Mouse (Mus musculus) left cerebral cortex, adult 8-10 months (tissue): Measurements from ENCODE around the gene Hnrnpab. TPM values are rescaled to one million over a fixed set of nuclear protein-coding genes. Genes with fewer than 3 reads are reported as not detected.
A peak's percentile ranks its signal among the peaks of the same experiment; 100 is the strongest.

Experiments used
- DNase-seq, 2 experiments: peaks; one replicate each; pipeline ENCODE4 v3.0.0; 2022; ENCODE audit warnings: low spot score in 2 of 2
- total RNA-seq, 4 experiments: library from RNA; stranded (reverse); gene quantifications; 2 replicates each; pipeline ENCODE4 v1.2.4; 2022

The Hnrnpab gene
- total RNA-seq, 4 experiments from 2014 or later = 113 to 139 (median 126) TPM

DNA sequence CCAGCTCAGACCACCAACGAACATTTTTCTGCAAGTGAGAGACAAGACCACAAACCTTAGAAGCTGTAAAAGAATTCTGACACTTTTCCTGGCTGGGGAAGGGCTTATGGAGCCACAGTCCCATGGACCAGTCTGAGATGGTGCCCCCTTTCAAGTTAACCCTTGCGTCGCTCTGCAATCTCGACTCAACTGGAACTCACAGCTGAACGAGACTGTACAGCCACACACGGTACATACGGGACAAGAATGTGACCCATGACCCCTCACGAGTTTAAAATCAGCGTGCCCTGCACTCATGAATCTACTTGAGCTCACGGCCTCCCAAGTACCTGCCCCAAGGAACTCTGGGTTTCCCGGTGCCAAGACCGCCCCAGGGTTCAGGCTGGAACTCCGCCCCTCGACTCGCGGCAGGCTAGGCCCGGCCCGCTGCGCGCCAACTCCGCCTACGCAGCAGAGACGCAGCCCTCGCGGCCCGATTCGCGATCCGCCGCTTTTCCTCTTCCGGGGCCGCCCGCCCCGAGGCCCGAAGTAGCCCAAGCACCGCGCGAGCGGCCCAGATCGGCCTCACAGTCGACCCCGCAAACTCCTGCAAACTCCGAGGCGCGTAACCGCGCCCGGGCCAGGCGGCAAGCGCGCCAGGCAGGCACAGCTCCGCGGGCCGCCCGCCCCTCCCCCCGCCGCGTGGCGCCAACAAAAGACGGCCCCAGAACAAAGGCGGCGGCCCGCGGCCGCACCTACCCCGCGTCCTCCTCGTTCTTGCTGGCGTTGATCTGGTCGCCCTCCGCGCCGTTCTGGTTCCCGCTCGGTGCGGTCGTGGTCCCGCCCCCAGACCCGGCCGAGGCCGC lies 823 bp downstream of the Hnrnpab start:
- DNase-seq = peak in 1 of 2 experiments; percentile 66

DNA sequence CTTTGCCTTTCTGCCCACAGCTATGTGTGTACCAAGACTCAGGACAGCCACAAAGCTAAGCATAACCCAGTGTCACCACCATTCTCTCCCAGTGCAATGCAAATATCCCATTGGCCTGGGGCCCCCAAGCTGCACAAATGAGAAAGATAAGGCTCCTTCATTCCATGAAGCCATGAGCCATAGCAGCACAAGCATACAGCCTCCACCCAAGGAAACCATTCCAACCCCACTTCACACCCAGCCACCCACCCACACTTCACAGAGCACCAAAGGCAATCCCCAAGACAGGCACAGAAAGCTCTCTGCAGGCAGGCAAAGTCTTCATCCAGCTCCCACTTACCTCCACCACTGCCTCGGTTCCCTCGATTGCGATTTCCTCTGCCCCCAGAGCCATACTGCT lies 4.4 kb downstream of the Hnrnpab start:
- no peak for DNase-seq

DNA sequence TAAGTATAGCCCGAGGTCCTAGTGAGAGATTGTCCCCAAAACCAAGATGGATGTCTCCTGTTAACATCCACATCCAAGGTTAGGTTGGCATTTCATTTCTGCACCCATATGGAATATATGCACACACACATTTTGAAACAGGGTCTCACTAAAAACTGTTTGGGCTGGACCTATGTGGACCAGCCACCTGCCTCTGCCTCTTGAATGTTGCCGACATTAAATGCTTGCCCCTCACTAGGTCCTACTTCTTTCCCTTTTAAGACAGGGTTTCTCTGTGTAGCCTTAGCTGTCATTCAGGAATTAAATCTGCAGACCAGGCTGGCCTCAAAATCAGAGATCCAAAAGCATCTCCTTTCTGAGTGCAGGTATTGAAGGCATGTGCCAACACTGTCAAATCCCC lies 9.1 kb downstream of the Hnrnpab start:
- DNase-seq = no peak

DNA sequence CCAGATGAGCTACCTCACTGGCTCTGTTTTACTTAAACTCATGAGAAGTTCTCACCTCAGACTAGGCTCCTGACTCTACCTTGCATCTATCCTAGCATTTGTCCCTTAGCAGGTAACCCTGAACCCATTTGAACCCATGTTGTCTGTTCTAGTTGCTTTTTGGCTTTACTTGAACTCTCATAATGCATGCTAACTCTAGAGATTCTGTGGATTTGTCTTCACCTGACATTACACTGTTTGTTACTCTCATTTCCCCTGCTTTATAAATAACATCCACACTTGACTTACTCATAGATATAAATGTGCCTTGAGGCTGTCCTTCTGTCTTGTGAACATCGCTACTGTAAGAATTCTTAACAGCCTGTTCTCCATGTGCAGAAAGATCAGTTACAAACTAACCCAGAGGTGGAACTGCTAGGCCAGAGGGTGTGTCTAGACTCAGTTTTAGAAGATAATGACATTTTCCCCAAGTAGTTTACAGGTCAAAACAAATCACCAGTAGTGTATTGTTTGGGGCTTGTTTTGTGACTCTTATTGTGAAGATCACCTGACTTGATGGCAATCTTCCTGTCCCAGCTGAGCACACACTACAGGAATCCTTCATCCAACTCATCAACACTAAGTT lies 11.1 kb downstream of the Hnrnpab start:
- no peak for DNase-seq

DNA sequence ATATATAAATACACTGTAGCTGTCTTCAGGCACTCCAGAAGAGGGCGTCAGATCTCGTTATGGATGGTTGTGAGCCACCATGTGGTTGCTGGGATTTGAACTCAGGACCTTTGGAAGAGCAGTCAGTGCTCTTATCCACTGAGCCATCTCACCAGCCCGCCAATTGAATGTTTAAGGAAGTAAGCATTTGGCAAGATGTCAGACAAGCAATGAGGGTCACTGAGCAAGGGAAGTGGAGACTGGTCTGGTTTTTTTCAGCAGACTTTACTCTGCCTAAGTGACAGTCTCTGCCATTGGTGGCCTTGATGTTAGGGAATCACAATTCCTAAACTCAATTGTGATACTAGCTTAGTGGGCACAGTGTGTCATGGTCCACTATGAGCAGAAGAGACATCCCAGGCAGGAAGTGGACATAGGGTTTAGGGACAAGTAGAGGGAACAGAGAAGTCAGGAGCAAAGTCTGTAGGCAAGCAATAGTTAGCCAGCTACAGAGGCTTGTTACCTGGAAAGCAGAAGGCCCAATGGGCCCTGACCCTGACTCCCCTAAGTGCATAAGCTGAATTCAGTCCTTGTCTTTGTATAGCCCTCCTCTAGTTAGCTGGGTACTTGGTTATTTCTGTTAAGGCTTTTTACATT lies 11.8 kb downstream of the Hnrnpab start:
- no peak for DNase-seq

DNA sequence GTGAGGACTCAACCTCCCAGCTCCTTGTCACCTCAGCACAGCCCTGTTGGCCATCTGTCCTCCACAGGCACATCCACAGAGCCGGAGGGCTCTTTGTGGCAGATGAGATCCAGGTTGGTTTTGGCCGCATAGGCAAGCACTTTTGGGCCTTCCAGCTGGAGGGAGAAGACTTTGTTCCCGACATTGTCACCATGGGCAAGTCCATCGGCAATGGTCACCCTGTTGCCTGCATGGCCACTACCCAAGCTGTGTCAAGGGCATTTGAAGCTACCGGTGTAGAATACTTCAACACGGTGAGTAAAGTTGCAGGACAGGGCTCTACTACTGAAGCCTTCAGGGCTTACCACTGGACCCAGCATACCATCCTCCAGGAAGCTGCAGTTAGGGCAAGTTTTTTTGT lies 12.8 kb downstream of the Hnrnpab start:
- DNase-seq = no peak

DNA sequence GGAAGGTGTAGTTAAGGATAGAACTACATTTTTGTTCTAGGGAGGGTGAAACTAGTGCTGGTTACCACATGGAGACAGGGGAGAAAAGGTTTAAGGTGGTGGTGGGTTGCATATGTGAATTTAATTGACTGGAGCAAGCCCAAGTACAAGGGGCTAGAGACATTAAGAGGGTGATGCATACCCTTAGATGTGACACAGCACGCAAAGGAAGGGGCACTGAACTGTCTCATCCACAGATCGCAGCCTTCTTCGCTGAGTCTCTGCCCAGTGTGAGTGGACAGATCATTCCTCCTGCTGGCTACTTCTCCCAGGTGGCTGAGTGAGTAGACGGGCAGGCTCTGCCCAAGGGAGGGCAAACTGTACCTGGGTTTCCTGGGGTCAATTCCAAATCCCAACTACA lies 13.3 kb downstream of the Hnrnpab start:
- DNase-seq = no peak

DNA sequence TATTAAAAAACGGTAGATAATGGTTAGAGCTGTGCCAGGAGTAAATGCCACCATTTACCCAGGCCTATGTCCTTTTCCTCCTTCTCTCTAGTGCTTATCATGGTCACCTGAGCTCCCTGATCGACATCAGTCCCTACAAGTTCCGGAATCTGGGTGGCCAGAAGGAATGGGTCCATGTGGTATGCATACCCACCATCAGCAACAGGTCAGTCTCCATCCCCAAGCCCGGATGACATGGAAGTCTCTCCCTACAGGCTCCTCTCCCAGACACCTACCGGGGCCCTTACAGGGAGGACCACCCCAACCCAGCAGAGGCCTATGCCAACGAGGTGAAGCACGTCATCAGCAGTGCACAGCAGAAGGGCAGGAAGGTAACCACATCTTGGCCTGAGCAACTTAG lies 14.7 kb downstream of the Hnrnpab start:
- no peak for DNase-seq

DNA sequence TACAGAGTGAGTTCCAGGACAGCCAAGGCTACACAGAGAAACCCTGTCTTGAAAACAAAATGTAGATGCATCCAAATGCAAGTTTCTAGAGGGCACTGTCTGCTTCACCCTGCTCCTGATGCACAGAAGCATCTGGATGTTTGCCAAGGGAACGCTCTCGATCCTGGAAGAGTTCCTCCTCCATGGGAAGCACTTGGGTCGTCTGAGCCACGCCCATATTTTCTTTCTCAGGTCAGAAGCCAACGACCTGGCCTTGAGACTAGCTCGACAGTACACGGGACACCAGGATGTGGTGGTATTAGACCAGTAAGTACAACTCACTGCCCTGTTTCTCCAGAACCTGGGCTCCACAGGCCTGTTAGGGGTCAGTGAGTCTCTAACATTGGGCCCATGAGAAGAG lies 15.5 kb downstream of the Hnrnpab start:
- no peak for DNase-seq

DNA sequence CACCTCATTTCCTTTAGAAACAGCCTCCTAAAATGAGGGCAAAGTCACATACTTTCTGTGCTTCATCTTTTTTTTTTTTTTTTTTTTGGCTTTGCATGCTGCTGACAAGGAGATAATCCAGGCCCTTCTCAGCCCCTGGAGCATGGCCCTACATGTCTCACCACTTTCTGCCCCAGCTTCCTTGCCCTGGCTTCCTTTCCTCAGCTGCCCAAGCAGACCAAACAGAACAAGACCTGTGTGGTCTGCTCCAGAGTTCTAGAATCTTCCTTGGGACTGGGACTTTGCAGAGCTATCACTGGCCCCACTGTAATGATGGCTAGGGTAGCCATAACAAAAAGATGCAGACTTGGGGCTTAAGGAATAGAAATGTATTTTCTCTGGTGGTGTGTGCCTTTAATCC lies 16.6 kb downstream of the Hnrnpab start:
- no peak for DNase-seq

DNA sequence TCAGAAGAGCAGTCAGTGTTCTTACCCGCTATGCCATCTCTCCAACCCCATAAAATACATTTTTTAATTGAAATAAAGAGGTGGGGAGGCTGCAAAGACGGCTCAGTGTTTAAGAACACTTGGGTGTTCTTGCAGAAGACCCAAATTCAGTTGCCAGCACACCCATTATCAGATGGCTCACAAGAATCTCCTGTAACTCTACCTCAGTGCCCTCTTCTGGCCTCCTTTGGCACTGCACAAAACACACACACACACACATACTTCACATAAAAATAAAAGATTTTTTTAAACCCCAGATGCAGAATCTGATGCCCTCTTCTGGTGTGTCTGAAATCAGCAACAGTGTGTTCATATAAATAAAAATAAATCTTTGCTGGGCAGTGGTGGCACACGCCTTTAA lies 17.8 kb downstream of the Hnrnpab start:
- no peak for DNase-seq

DNA sequence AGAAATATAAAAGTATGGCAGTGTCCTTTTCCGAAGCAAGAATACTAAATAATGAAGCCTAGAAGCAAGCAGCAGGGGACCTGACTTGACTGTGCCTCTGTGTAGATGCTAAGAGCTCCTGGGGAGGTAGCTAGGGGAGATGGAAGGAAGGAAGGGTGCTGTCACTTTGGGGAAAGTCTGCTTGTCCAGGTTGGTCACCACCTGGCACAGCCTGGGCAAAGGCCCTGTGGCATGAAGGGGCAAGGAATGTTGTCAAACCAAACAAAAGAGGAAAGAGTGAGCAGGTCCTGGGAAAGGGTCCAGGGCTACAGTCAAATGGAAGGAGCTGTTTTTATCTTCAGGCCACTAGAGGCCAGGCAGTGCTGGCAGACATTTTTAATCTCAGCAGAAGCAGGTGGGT lies 19.6 kb downstream of the Hnrnpab start:
- DNase-seq = no peak

DNA sequence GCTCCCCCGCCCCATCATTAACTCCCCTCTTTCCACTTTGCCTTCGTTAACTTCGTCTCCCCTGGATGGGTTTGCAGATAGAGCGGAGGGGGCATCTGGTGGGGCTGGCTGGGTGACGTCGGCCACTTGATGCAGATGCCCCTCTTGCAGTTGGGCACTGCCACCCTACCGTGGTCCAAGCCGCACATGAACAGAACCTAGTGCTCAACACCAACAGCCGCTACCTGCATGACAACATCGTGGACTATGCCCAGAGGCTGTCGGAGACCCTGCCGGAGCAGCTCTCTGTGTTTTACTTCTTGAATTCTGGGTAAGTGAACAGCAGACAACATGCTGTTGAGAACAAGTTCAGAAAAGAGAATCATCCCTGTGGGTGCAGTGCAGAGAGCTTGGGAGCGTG lies 20.2 kb downstream of the Hnrnpab start:
- no peak for DNase-seq

DNA sequence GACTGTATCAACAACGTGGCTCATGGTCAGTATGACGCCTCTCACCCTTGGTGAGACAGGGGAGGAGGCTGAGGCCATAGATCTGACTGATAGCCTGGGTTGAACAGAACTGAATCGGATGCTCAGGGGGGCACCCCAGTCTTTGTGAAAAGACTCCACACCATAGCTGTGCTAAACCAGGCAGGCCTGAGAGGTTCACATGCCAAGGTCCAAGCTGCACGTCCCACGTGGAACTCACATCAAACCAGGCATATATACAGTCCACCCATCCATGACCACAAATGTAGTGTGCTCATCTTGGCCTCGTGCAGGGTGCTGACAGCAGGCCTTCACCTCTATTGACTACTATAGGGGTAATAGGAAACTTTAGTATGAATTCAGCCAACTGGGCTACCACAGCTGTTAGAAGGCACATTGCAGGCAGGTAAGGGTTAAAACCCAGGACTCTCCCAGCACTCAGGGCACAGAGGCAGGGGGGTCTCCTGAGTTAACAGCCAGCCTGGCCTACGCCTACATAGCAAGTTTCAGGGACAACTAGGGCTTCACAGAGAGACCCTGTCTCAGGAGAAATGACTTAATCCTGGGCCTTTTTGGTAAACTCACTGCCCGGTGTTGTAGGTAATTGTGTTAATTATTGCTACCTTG lies 20.9 kb downstream of the Hnrnpab start:
- no peak for DNase-seq

DNA sequence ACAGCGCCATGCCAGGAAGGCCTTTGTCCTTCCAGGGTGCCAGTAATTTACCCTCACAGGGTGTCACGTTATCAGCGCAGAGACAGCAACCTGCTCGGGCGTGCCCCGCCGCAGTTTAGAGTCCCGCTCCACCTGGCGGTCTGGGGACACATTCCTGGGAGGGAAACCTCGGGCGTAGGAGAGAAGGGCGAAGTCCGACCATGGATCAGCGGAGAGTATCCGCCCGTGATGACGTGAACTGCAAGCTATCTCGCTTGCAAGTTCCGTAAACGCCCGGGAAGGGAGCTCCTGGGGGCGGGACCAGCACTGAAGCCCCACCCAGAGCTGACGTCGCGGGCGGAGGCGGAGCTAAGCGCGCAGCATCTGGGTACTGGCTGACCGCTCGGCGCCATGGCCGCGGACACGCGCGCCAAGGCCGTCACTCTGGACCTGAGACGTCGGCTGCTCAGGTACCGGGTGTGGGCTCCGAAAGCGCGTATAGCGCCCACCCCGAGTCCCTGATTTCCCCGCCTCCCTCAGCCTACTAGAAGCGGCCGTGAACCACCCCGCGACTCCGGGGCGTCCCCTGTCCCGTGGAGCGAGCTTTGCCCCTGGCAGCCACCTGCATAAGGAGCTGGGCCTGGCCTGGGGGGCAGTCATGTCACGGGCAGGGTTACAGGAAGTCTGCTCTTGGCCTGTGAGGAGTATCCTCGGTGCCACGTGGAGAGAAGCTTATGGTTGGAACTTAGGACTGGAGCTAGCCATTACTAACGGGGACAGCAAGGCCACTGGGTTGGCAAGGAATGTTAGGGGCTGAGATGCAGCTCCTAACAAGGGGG lies 22.0 kb downstream of the Hnrnpab start, which contains the start of gene Phykpl:
Gene Phykpl (plus strand): TSS at position 327 of the 818 bp plus-strand sequence.
- peak; percentile 89 to 93 for DNase-seq

DNA sequence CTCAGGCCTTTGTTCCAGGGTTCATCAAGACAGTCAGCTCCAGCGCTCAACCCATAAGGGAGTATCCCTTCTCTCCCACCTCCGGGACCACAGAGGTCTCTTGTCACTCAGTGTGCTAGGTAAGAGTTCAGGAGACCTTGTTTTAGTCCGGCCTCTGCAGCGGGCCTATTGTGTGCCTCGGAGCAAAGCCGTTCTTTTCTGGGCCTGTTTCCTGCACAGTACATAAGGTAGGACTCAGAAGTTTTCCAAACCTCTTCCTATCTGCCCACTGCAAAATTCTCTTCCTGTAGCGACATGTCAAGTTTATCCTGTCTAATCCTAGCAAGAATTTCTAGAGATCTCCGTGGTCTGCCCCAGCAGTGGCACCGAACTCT lies 22.6 kb downstream of the Hnrnpab start:
- DNase-seq = no peak

DNA sequence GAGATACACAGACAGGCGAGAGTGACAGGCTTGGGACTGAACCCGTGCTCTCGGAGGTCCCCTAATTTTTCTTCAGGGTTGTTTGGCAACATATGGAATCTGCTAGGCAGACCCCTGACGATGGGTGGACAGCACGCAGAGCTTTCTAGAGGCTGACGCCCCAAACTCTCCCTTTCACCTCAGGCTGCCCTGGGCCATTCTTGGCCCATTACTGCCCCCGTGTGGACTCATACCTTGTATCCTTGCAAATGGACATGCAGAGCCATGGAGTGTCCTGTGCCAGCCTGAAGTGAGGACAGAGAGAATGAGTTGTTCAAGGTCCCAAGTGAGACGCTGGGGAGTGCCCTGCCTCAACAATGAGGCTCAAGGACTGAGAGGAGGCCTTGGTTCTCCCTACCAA lies 23.9 kb downstream of the Hnrnpab start:
- DNase-seq = no peak

DNA sequence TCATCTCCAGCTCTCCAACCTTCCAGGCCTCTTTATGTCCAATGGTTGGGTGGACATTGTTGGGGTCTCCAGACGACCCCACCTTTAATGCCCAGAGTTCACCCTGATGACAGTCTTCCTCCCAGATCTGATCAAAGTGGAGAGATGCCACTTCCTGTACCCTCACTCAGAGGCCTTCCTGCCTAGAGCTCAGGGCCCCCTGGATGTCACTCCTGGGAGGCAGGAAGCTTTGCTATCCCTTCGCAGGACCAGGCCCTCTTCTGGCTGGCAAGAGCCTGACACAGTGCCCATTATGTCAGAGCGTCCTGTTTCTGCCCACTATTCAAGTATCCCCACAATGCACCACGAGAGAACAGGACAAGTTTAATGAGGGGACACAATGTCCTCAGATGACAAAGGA lies 27.6 kb downstream of the Hnrnpab start:
- no peak for DNase-seq

DNA sequence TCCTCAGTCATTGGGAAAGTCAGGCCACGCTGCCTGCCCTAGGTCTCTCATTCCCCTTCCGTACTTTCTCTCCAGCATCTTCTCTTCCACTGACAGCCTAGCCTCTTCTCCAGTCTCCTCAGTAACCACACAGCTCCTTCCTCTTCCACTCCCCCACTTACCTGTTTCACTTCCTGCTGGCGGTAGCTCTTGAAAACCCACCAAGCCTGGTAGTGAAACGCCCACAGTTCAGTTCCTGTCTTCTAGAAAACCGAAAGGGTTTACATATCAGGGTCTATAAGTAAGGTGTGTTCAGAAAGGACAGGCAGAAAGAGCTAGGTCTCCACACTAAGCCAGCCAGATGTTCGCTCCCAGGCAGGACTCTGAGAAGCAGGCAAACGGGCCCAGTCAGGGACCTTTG lies 29.1 kb downstream of the Hnrnpab start:
- DNase-seq = no peak

DNA sequence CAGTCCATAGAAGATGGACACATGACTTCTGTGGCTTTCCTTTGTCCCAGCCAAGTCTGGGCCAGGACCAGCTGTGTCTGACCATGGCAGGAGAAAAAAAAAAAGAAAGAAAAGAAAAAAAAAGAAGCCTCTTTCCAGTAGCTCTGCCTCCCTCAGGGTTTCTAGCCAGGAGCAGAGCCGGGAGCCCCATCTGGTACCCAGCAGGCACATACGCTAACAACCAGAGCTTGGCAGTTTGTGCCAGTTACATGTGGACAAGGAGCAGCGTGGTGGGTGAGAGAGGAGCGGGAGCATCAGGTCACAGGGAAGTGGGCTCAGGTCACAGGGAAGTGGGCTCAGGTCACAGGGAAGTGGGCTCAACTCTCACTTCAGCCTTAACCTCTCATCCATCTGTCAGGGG lies 30.2 kb downstream of the Hnrnpab start:
- DNase-seq = no peak

DNA sequence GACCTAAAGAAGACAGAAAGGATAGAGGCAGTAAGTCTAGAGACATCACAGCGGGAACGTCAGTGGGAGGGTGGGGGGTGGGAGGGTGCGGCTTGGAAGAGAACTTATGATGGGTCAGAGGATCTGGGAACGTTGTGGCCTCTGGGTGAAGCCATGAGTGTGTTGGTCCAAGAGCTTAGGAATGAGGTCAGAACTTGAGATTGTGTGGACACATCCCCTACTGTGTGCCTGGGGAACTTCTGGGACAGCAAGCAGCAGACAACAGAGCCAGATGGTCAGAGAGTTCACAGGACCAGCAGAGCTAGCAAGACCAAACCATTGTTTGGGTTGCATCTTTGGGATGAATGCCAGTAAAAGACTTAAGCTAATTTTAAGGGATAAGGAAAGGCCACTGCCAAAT lies 37.8 kb downstream of the Hnrnpab start:
- DNase-seq = no peak
